Mouse (Mus musculus): Measurements from ENCODE around the gene Angel1. TPM values are rescaled to one million over a fixed set of nuclear protein-coding genes. Genes with fewer than 3 reads are reported as not detected.

The Angel1 gene
- total RNA-seq (2023) = 0.34 and 0.54 TPM in 2 replicates

DNA sequence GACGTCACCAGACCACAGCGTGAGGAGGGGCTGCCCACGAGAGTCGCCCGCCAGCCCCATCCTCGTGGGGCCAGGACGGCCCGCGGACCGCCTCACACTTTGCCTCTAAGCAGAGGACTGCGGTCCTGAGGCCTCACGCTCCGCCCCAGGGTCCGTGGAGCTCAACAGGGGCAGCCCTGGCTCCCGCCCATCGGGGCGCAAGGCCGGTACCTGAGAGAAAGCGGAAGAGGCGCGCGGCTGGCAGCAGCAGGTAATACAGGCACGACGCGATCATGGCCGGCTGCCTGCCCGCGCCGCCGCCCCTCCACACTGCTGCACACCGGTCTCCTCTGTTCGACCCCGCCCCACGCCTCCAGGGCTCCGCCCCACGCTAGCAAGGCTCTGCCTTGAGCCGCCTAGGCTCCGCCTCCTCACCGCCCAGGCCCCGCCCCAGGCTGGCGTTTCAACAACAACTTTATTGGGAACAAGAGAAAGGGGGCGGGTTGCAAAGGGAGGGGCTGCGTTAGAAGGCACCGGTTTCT, at the start of gene Angel1:
Gene Angel1, minus strand, starts transcription at position 341 of the 521 bp plus-strand sequence.

DNA sequence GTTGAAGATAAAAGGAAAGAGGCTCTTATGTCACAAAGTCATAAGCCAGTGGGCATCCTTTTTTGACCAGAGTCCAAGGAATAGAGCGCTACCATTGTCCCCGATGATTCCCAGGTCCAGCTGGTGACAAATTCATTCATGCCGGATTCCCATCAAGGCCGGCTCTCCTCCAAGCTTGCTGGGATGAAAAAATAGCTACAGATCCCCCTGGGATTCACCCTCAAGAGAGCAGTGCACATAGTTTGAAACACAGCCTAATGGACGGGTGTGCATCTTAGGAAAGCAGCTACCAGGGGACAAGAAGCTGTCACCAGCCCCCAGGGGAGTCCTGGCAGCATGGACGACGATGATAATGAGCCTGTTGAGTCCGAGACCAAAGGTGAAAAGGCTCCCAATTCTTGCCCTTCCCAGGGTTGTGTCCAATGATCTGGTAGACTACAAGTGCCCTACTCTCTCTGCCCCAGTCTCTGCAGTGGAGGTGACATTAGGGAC, 8.1 kb upstream of the Angel1 start, which contains the start of gene Lrrc74a:
Gene Lrrc74a, plus strand, starts transcription at position 51 of the 492 bp plus-strand sequence.

DNA sequence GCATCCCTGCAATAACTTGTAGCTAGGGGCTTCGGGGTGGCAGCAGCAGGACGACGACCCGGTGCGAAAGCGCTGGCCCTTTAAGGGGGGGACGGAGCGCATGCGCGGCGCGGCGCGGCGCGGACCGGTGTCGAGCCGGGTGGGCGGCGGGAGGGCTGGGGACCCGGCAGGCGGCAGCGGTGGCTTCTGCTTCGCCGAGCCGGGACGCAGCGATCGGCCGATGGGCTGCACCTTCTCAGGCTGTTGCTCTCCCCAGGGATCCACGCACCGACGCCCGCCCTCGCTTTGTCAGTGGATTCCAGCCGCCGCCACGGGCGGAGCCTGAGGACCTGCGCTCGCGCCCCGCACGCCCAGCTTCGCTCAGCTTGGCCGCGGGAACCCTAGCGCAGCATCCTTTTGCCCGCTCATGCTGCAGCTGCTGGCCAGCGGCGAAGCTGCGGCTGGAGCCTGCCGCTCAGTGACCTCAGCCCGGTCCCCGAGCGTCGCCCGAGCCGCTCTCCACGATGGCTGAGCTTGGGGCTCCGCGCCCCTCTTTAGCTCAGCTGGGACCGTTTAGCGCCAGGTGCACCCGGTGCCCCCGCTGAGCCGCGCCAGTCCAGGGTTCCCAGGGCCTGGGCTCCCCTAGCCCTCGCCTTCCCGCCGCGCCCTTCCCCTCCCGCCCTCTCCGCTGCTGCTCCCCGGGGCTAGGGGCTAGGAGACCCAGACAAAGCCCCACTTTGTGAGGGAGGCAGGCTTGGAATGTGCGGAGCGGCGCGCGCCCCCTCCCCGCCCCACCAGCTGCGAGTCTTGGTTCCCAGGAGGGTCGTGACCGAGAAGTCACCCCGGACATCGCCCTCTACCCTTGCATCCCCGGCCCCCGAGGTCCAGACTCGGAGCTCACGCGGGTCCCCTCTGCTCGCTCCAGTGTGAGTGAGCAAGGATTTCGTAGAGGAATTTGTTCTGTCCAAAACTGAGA, 47.4 kb downstream of the Angel1 start, which contains the start of gene Vash1:
Gene Vash1, plus strand, starts transcription at position 110 of the 955 bp plus-strand sequence.

Other genes starting within 250 kb of the Angel1 start
- gene Vash1, start 47.8 kb downstream of the Angel1 start, total RNA-seq (2023) = not detected in 2 replicates
- not detected in 2 replicates for gene Lrrc74a, start 7.9 kb upstream of the Angel1 start, total RNA-seq (2023)
- gene Irf2bpl, start 158.3 kb upstream of the Angel1 start, total RNA-seq (2023) = 2.7 and 2.9 TPM in 2 replicates
- gene Cipc, start 220.6 kb upstream of the Angel1 start, total RNA-seq (2023) = 5.6 and 10.7 TPM in 2 replicates